Mouse (Mus musculus) bone marrow, adult 2 months (tissue): ENCODE data around the gene Rtn4rl1. TPM values are rescaled to one million over a fixed set of nuclear protein-coding genes. Genes with fewer than 3 reads are reported as not detected.
"Not testable (repeated sequence)": the region's sequence is repeated elsewhere in the genome, so short reads cannot be mapped to it uniquely, and the experiment has no call there.

Experiments
- H3K27ac ChIP-seq: fragments of 200-500 bp; 2 replicates; pipeline ENCODE4 v1.5.1; 2012; ENCODE audit warnings: low read depth, mild to moderate bottlenecking, control low read depth, inconsistent platforms, low read length; ENCODE audit not compliant: control insufficient read depth, poor library complexity, insufficient read depth
- H3K4me1 ChIP-seq: fragments of 200-500 bp; 2 replicates; pipeline ENCODE4 v1.6.1; 2011; ENCODE audit warnings: low read length; ENCODE audit not compliant: control insufficient read depth, insufficient read depth
- H3K4me3 ChIP-seq: fragments of 200-500 bp; replicated peaks from 2 replicates; pipeline ENCODE3; 2011; ENCODE audit warnings: mild to moderate bottlenecking, low read depth, low read length, control low read depth; ENCODE audit not compliant: control insufficient read depth
- CTCF ChIP-seq: fragments of 200-500 bp; IDR thresholded peaks from 2 replicates; pipeline ENCODE4 v1.5.1; 2011; ENCODE audit warnings: low read length, control low read depth; ENCODE audit not compliant: control insufficient read depth, insufficient read depth
- POLR2A ChIP-seq: fragments of 200-500 bp; IDR thresholded peaks from 2 replicates; pipeline ENCODE4 v1.6.1; 2011; ENCODE audit warnings: low read depth, mild to moderate bottlenecking, control low read depth, low read length, borderline replicate concordance; ENCODE audit not compliant: control insufficient read depth
- WGBS: fragments of 180-500 bp; shearing (Covaris S2); methylation state at CpG from one replicate; pipeline ENCODE4 v1.1.7; 2018; 5-methylcytosine and 5-hydroxymethylcytosine counted together
- polyA plus RNA-seq: library from polyadenylated mRNA; stranded (reverse); fragments of >200 nt; gene quantifications from 2 replicates; pipeline ENCODE4 v1.2.4, GENCODE M21; 2011; ENCODE audit warnings: low replicate concordance; ENCODE audit not compliant: missing spikeins, insufficient read depth, insufficient read length

The Rtn4rl1 gene
- polyA plus RNA-seq, 1 experiment = 0.85 TPM

DNA sequence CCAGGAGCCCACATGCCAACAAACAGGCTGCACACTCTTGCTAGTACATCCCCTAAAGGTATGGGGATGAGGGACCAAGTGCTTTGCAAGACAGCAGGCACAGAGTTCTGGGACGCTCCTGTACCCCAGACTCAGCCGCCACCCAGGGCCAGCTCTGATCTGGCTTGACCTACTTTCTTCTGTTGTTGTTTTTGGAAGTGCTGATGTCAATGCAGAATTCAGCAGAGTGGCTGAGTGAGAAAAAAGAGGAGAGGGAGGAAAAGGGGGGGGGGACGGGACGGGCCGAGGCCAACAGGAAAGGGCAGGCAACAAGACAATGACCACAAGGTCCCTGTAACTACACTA, 86.5 kb downstream of the Rtn4rl1 start:
- 76% methylated on average over 5 of the region's 5 CpGs for WGBS
- Histone ChIP-seq H3K27ac (peak overlapping the region; percentile 16; the same call in 1 of the 2 replicates), H3K4me3 (no peak overlapping the region), H3K4me1 (peaks cover 3% of the 10 kb centered on the region; the same call in 1 of the 2 replicates)
- TF ChIP-seq POLR2A (no peak), CTCF (no peak)

DNA sequence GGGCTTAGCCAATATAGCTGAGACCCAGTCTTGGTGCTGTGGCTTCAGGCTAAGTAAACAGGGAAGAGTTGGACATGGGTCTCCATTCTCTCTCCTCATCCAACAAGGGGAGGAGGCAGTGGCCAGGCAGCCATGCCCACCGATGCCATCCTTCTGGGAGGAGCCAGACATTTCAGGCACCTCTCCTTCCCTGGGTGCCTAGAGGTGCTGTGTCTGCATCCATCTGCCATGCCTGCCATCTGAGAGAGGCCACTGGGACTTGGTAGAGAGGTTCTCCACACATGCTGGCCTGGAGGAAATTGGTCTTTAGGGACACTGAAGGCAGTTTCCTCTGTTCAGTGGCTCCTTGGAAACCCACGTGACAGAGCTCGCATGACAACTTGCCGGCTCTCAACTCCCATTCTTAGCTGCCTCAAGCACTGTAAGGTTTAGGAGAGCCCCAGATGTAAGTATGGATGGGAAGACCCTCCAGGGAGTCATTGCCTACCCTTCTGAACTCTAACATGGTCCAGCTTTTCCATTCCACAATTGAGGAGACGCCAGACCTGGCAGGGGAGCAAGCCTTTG, 86.9 kb downstream of the Rtn4rl1 start:
- H3K4me1 ChIP-seq = peaks cover 3% of the 10 kb centered on the region; the same call in 1 of the 2 replicates
- WGBS = 79% methylated on average over 5 of the region's 5 CpGs
- no peak overlapping the region for H3K27ac ChIP-seq
- TF ChIP-seq POLR2A (no peak), CTCF (no peak)
- no peak overlapping the region for H3K4me3 ChIP-seq

DNA sequence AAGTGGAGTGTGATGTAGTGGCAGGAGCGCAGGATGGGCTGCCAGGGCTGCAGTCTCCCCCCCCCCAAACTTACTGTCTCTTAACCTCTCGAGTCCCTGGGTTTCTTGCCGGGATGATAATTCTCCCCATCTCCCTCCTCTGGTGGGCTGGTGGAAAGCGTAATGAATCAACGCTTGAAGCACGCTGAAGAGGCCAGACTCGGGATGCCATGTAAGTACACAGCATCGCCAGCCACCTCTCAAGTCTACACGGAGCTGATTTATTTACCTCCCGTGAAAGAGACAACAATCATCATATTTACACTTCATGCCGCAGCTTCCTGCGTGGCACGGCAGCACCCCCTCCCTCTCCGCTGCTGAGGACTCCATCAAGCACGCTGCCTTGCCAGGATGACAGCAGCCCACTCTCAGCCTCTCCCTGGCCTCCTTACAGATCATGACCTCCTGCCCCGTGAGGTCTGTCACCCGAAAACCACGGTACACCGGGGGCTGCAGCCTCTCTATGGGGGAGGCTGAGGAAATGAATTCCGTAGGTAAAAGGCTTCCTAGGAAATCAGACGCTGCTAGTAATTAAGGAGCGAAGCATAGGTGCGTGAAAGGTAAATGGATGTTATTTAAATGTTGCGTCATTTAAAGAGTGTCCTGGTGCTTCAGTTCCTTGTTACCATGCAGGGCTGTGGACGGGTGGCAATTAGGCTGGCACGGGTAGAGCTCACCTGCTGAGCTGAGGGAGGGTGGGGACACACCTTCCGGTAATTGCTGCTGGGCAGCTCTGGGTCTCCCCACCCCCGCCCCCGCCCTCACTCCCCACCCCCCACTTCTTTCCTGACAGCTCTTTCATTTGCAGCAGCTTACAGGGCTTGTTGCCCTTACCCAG, 88.0 kb downstream of the Rtn4rl1 start:
- Histone ChIP-seq H3K27ac (no peak overlapping the region), H3K4me1 (peaks cover 3% of the 10 kb centered on the region; the same call in 1 of the 2 replicates), H3K4me3 (no peak overlapping the region)
- 50% methylated on average over 29 of the region's 29 CpGs for whole genome bisulfite sequencing
- no peak for TF ChIP-seq POLR2A
- no peak for TF ChIP-seq CTCF

DNA sequence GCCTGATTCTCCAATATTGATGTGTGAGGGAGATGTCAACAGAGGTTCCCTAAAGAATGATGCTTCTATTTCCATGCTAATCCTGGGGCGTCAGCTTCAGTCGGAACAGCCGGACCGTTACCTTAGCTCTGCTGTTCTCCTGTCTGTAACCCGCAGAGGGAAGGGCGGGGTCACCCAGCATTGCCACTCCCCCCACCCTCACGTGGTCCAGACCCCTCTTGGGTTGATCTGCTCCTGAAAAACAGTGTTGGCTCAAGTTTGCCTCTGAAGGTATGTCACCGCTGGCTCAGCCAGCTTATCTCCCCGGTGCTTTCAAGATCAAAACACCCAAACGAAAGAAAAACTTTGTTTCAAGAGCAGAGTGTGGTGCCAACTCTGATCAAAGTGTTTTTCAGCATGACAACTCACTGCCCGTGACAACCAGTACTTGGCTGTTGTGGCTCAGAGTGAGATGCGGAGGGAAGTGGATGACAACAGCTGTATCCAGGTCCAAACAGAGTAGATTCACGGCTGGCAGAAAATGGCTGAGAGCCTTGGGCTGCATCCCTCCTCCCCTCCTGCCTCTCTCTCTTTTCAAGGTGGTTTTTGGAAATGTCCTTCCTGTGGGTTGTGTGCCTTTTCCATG, 89.0 kb downstream of the Rtn4rl1 start:
- Histone ChIP-seq H3K4me1 (peaks cover 3% of the 10 kb centered on the region; the same call in 1 of the 2 replicates), H3K4me3 (peak overlapping the region; percentile 19), H3K27ac (peak overlapping the region; percentile 65; the same call in 1 of the 2 replicates)
- 7% methylated on average over 13 of the region's 13 CpGs for WGBS
- TF ChIP-seq CTCF = no peak
- no peak for TF ChIP-seq POLR2A

DNA sequence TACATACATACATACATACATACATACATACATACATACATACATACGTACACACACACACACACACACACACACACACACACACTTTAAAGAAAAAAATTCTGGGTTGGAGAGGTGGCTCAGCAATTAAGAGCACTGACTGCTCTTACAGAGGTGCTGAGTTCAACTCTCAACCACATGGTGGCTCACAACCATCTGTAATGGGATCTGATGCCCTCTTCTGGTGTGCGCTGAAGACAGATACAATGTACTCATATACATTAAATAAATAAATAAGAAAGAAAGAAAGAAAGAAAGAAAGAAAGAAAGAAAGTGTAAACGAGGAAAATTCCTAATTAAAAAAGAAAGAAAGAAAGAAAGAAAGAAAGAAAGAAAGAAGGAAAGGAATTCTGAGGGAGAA, 90.2 kb downstream of the Rtn4rl1 start:
- not testable (repeated sequence) for H3K4me1 ChIP-seq, H3K27ac ChIP-seq, H3K4me3 ChIP-seq
- WGBS = 72% methylated on average over 3 of the region's 3 CpGs

DNA sequence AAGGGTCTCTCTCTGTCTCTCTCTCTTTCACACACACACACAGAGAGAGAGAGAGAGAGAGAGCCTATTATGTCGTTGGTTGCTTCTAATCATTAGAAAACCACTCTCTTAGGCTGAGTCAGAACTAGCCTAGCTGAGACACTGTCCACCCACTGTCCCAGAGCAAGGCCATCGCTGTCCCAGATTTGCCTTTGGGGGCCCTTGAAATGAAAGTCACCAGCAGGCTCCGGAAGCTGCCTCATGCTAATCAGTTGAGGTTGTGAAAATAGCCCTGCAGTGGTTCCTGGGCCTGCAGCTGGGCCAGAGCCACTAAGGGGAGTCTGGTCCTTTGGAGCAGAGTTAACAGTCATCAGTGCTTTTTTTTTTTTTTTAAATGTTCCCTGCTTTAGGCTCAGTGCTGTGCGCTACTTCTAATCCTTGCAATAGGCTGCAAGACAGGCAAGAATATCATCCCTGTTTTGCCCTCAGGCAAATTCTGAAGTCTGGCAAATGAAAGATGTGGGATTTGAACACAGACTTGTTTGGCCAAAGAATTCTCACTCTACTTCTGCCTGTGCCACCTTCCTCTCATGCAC, 92.4 kb downstream of the Rtn4rl1 start:
- H3K27ac ChIP-seq = no peak overlapping the region
- TF ChIP-seq CTCF = no peak
- no peaks in the 10 kb centered on the region; the same call in 1 of the 2 replicates for H3K4me1 ChIP-seq
- WGBS = 57% methylated on average over 4 of the region's 4 CpGs
- no peak overlapping the region for H3K4me3 ChIP-seq

DNA sequence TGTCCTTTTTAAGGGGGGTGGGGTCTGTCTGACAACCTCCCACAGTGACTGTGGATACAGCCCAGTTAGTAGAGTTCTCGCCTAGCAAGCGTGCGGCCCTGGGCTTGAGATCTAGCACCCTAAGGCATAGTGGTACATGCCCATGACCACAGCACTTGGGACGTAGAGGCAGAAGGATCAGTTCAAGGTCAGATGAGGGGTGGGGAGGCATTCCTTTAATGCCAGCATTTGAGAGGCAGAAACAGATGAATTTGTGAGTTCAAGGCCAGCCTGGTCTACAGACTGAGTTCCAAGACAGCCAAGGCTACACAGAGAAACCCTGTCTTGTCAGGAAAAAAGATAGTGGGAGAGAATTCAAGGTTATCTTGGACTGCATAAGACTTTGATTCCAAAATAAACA, 93.3 kb downstream of the Rtn4rl1 start:
- WGBS = 91% methylated on average over 4 of the region's 4 CpGs
- TF ChIP-seq CTCF = no peak
- no peak for TF ChIP-seq POLR2A
- no peaks in the 10 kb centered on the region; the same call in 1 of the 2 replicates for H3K4me1 ChIP-seq

DNA sequence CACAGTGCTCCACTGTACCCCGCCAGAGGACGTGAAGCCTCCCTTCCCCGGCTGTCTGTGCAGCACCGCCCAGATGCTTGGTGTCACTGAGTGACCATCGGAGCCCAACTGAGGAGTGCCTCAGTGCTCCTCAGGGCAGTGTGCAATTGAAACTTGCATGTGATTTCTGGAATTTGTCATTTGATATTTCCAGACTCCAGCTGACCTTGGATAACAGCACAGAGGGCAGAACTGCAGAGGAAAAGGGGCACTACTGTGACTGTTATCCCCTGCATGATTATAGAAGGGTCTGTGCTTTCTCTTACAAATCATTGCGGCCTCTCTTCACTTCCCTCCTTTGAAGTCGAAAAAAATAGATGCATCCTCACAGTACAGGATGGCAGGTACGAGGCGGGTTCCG, 94.4 kb downstream of the Rtn4rl1 start:
- no peak for TF ChIP-seq CTCF
- TF ChIP-seq POLR2A = no peak
- no peak overlapping the region for H3K4me3 ChIP-seq
- WGBS = 85% methylated on average over 10 of the region's 10 CpGs
- no peak overlapping the region for H3K27ac ChIP-seq
- no peaks in the 10 kb centered on the region for H3K4me1 ChIP-seq

More for the DNA sequence above, 93.3 kb downstream of the Rtn4rl1 start:
- no peak overlapping the region for H3K27ac ChIP-seq
- H3K4me3 ChIP-seq = no peak overlapping the region
